Mouse (Mus musculus) cerebellum, adult 11-12 months (tissue): ENCODE data around the gene Esrra.
"Not testable (repeated sequence)": the region's sequence is repeated elsewhere in the genome, so short reads cannot be mapped to it uniquely, and the experiment has no call there.

Source experiments
- DNase-seq: peaks from one replicate; pipeline ENCODE4 v3.0.0; 2022

Esrra gene

GRCm38 (mm10) chr19:6895608-6896305, 25.9 kb downstream of the Esrra start:
- not testable (repeated sequence) for DNase-seq

DNA sequence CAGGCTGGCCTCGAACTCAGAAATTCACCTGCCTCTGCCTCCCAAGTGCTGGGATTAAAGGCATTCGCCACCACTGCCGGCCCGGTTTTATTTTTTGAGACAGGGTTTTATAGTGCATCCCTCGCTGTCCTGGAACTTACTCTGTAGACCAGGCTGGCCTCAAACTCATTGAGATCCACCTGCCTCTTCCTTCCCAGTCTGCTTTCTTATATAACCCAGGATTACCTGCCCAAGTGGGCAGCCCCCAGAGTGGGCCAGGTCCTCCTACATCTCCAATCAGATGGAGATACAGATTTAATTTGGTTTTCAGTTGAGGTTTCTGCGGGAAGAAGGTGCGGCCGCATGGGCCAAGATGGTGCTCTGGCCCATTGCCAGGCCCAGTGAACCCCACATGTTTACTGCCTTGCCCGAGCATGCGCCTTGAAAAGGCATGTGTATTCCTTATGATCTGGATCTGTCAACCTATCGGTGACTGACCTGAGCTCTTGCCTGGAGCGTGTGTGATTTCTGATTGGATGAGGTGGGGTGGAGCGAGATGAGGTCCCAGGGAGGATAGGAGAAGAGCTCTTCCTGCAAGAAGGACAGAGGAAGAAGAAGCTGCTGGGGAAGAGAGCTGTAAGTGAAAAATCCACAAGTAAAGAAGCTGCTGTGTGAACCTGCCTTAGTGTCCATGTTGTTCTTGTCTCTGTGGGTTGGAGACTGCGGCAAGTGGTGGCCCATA, 27.7 kb downstream of the Esrra start:
- DNase-seq: no peak

- no peak for DNase-seq
Measured at GRCm38 (mm10) chr19:6892512-6892911, 29.1 kb downstream of the Esrra start.

DNA sequence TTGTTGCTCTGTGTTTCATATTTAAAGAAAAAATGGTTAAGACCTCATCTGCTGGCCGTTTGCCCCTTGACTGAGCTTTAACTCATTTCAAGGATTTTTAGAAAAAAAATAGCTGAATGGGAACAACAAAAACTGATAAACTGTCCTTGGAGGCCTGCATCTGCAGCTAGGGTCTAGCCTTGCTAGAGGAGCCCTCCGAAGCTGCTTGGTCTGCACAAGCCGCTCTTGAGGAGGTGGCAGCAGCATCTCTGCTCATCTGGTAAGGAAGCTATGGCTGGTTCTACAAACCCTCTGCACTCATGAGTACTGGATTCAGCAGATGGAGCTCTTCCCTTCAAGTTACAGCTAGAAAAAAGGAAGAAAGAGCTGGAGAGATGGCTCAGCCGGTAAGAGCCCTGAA, 43.6 kb downstream of the Esrra start:
- no peak for DNase-seq

- DNase-seq: no peak
Measured at GRCm38 (mm10) chr19:6876799-6877198, 44.8 kb downstream of the Esrra start.

- DNase-seq: no peak
Measured at GRCm38 (mm10) chr19:6875834-6876233, 45.8 kb downstream of the Esrra start.

DNA sequence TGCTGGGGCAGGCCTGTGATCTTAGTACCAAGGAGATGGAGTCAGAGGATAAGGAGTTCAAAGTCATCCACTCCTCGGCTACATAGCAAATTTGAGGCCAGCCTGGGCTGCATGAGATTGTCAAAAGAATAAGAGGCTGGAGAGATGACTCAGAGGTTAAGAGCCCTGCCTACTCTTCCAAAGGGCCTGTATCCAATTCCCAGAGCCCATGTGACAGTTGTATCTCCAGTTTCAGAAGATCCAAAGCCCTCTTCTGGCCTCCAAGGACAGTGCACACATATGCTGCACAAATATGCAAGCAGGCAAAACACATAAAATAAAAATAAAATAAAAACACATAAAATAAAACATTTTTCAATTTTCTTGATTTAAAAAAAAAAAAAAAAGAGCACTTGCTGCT, 47.4 kb downstream of the Esrra start:
- DNase-seq: no peak

DNA sequence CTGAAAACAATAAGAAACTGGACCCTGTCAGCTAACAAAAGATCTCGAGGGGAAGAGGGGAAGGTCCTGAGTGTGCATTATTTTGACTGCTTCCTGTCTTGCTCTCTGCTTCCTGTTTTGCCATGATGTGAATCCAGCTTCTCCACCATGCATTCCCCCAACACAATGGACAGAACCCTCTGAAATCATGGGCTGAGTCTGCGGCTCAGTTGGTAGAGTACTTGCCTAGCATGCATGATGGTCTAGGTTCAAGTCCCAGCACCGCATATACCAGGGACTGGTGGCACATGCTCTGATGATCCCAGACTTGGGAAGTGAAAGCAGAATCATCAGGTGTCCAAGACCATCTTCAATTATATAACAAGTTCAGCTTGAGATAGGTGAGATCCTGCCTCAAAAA, 48.9 kb downstream of the Esrra start:
- no peak for DNase-seq

DNA sequence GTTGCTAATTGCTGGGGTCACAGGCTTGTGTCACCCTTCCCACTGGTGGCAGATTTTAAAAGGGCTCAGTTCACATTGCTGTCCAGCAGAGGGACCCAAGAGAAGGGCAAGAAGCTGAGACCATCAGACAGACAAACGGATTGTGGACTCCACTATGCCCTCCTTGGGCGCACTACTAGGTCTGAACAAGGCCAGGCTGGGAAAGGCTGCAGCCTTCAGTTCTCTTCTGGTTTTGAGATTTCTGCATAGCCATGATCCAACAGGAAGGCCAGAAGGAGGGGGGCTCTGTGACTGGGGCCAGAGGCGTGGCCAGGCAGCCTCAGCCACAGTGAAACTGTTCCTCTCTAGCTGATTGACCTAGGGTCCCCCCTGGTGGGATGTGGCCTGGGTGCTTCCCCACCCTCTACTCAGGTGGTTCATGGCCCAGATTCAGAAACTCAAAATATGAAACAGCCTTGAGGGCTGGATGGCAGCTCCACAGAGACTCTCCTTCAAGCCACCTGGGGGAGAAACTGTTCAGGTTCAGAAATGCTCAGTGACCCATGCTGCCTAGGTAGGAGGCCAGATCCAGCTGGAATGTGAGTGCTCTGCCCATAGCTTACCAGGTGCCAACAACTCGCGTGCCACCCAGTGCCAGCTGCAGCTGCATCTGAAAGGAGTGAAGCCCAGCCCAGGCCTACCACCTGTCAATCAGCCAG, 49.9 kb downstream of the Esrra start:
- DNase-seq: no peak

DNA sequence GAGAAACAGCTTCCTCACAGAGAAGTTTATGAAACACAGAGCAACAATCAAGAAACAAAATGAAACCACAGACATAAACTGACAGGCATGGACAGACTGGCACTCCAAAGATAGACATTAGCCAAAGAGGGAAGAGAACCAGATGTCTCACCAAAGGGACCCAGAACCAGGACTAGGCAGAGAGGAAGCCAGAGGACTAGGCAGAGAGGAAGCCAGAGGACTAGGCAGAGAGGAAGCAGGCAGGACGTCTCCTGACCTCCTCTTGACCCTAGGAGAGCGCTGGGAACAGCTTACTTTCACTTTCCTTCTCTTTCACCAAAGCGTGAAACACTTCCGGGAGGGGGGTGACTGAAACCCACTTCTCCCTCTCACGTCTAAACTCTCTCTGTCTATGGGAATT, 52.3 kb downstream of the Esrra start:
- DNase-seq: no peak

DNA sequence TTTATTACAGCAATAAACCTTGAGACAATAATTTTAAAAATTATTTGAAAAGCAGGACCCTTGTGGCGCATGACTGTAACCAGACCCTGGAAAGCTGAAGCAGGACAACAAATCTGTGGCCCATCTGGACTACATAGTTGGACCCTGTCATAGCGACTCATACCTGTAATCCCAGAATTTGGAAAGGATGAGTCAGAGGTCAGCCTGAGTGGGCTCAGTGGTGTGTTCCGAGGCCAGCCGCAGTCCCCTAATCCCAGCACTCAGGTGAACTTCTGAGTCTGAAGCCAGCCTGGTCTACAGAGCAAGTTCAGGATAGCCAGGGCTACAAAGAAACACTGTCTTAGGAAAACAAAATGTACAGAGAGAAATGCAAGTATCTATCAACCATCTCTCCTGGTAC, 60.2 kb downstream of the Esrra start:
- no peak for DNase-seq
